1 mouse cellular context compared by ENCODE assay signal in genomic region chr10:63338914-63339643, GRCm38 (mm10).
A peak's percentile ranks its signal among the peaks of the same experiment; 100 is the strongest.
TF ChIP-seq lines count a peak whose summit lies in the region.

No protein-coding gene starts in this region.

TF ChIP-seq in CH12.LX, 34 proteins besides CTCF, POLR2A, EP300 and RAD21 (continued from another document):
- TF ChIP-seq RCOR1 (conservative IDR thresholded peaks at IDR 0.05; ENCODE audit: low read depth, low read length): 0 out of 2 replicates have a peak, but pooled peaks have one; percentile 32
- TF ChIP-seq NELFE (IDR thresholded peaks at IDR 0.05; ENCODE audit: low read depth, low read length): peak; percentile 93
- TF ChIP-seq TCF12 (IDR thresholded peaks at IDR 0.05; ENCODE audit: low read depth, low read length): peak; percentile 77
- TF ChIP-seq MYC (IDR thresholded peaks at IDR 0.05; ENCODE audit: low read depth, low read length): no peak
- TF ChIP-seq ZNF384 (IDR thresholded peaks at IDR 0.05; ENCODE audit: low read depth, low read length): no peak
- no peak for TF ChIP-seq MAFK (IDR thresholded peaks at IDR 0.05; ENCODE audit: insufficient replicate concordance, low read length)
- TF ChIP-seq ETS1 (conservative IDR thresholded peaks at IDR 0.05; ENCODE audit: low read depth, low read length): no peak
- no peak for TF ChIP-seq JUN (IDR thresholded peaks at IDR 0.05; ENCODE audit: insufficient read depth, low read depth, low read length)
- TF ChIP-seq MAX (IDR thresholded peaks at IDR 0.05; ENCODE audit: low read length): peak; percentile 52; the same call in 1 of the 2 replicates
- TF ChIP-seq PAX5 (IDR thresholded peaks at IDR 0.05; ENCODE audit: low read length): no peak
- TF ChIP-seq SIN3A (IDR thresholded peaks at IDR 0.05; ENCODE audit: low read length): peak; percentile 84
- peak; percentile 64; the same call in 1 of the 2 replicates for TF ChIP-seq USF2 (conservative IDR thresholded peaks at IDR 0.05; ENCODE audit: low read depth, low read length)
- TF ChIP-seq MXI1 (IDR thresholded peaks at IDR 0.05; ENCODE audit: low read depth, low read length): peak; percentile 25; the same call in 1 of the 2 replicates
